Mouse (Mus musculus) ES-E14 (cell line): Measurements from ENCODE around the gene Yy1. TPM values are rescaled to one million over a fixed set of nuclear protein-coding genes. Genes with fewer than 3 reads are reported as not detected.
A peak's percentile ranks its signal among the peaks of the same experiment; 100 is the strongest.

ENCODE experiments used
- DNase-seq: peaks from one replicate; pipeline ENCODE4 v3.0.0-alpha.2; 2013; ENCODE audit warnings: low read depth, low spot score
- H3K27ac ChIP-seq: 2 replicates; pipeline ENCODE4 v1.5.1; 2012; ENCODE audit warnings: low read depth, mild to moderate bottlenecking, low read length, moderate library complexity, mixed read lengths; ENCODE audit not compliant: poor library complexity, insufficient read depth, severe bottlenecking
- H3K36me3 ChIP-seq: 2 replicates; pipeline ENCODE4 v1.6.1; 2012; ENCODE audit warnings: mild to moderate bottlenecking, low read length, moderate library complexity, mixed read lengths; ENCODE audit not compliant: control insufficient read depth, poor library complexity, insufficient read depth, severe bottlenecking
- H3K4me1 ChIP-seq, 2 experiments: fragments of 150-350 bp in 1 of 2; sonication (generic) in 1 of 2; 2 replicates each; pipeline ENCODE4 v1.6.1; 2012; ENCODE audit warnings: low read length in 2 of 2, mild to moderate bottlenecking in 1 of 2, mixed read lengths in 1 of 2; ENCODE audit not compliant: control insufficient read depth in 2 of 2, insufficient read depth in 2 of 2, poor library complexity in 1 of 2
- H3K4me3 ChIP-seq, 2 experiments: fragments of 150-350 bp in 1 of 2; sonication (generic) in 1 of 2; 2 replicates each; pipeline ENCODE4 v1.5.1; 2012; ENCODE audit warnings: low read length in 2 of 2, low read depth in 1 of 2, mild to moderate bottlenecking in 1 of 2, mixed read lengths in 1 of 2; ENCODE audit not compliant: insufficient read depth in 1 of 2, poor library complexity in 1 of 2, severe bottlenecking in 1 of 2
- H3K9ac ChIP-seq: 2 replicates; pipeline ENCODE4 v1.6.1; 2012; ENCODE audit warnings: low read depth, mild to moderate bottlenecking, low read length, mixed read lengths; ENCODE audit not compliant: poor library complexity, insufficient read depth, severe bottlenecking
- H3K9me3 ChIP-seq: fragments of 150-350 bp; sonication (generic); 2 replicates; pipeline ENCODE4 v1.6.1; 2012; ENCODE audit warnings: low read depth, mild to moderate bottlenecking, low read length; ENCODE audit not compliant: control insufficient read depth, insufficient read depth
- CHD2 ChIP-seq: IDR thresholded peaks from 2 replicates; pipeline ENCODE4 v1.6.1; 2014; ENCODE audit warnings: mild to moderate bottlenecking, low read depth, low read length, inconsistent platforms
- HCFC1 ChIP-seq: IDR thresholded peaks from 2 replicates; pipeline ENCODE4 v1.6.1; 2012; ENCODE audit warnings: low read length, inconsistent platforms, borderline replicate concordance; ENCODE audit not compliant: insufficient read depth
- MAFK ChIP-seq: IDR thresholded peaks from 2 replicates; pipeline ENCODE4 v1.6.1; 2014; ENCODE audit warnings: mild to moderate bottlenecking, low read depth, low read length, inconsistent platforms; ENCODE audit not compliant: insufficient read depth
- ZC3H11A ChIP-seq: IDR thresholded peaks from 2 replicates; pipeline ENCODE4 v1.6.1; 2012; ENCODE audit warnings: low read depth, mild to moderate bottlenecking, inconsistent platforms, low read length, borderline replicate concordance
- ZNF384 ChIP-seq: IDR thresholded peaks from 2 replicates; pipeline ENCODE4 v1.6.1; 2012; ENCODE audit warnings: low read depth, low read length, inconsistent platforms
- in situ Hi-C, 2 experiments: fragments of 600-800 bp; cut with MboI; formaldehyde crosslinking; loops; one replicate each; pipeline ENCODE4 v1.15.1; 2025; ENCODE audit warnings: low sequenced_read_pairs in 2 of 2, inconsistent platforms in 1 of 2; ENCODE audit not compliant: unreplicated experiment in 2 of 2
- total RNA-seq: library from RNA; depleted of rRNA; stranded (reverse); fragments of 300-350 nt; gene quantifications from 2 replicates; pipeline ENCODE4 v1.2.3, GENCODE M21; 2012

Gene Yy1
- total RNA-seq, 1 experiment, result 40.5 TPM

DNA sequence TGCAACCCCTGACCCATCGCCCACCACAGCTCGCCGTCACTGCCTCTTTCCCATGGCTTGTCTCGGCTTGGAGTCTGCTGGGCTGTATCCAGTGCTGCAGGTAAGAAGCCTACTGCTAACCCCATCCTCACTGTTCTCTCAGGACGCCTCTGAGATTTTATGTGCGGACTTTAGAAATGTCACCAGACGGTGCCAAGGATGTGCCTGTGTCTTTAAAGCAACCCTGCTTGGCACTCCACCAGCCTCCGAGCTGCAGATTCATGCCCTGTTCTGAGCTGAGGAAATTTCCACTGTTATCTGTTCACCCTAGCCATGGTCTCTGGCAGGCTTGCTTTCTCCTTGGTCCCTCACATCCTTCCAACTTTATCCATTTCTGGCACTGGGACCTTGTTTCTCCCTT lies 40.1 kb downstream of the Yy1 start:
- Histone ChIP-seq H3K9me3 (no peaks in the 10 kb centered on the region), H3K27ac (no peak overlapping the region), H3K36me3 (no peaks in the 10 kb centered on the region; the same call in 1 of the 2 replicates), H3K4me3 (0 out of 4 replicates have a peak overlapping the region, but pooled peaks of 1 of the 2 experiments have one; percentile 30), H3K4me1 (peaks cover 0 to 3% of the 10 kb centered on the region in 2 experiments; a peak in 1 of 4 replicates), H3K9ac (no peak overlapping the region)
- in situ Hi-C loops, result no loop called here
- DNase-seq, result no peak
- no peak for TF ChIP-seq CHD2
- no peak for TF ChIP-seq ZNF384
- TF ChIP-seq ZC3H11A, result no peak
- TF ChIP-seq MAFK, result no peak
- TF ChIP-seq HCFC1, result no peak

DNA sequence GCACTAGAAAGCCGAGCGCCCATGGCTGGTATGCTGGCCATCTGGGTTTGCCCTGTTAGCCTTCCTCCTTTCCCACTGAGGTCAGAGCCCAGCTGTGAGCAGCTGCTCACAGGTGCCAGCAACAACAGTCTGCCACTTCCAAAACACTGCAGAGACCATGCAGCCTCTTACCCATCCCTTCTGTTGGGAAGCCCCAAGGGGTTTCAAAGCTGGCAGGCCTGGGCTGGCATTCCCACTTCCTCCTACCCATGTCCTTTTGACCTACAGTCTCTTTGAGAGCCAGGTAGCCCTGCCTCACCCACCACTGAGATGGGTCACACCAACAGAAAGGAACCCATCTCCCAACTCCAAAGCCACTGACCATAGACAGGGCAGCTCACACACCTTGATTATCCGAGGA lies 40.6 kb downstream of the Yy1 start:
- Histone ChIP-seq H3K36me3 (peaks cover under 1% of the 10 kb centered on the region; the same call in 1 of the 2 replicates), H3K4me1 (peaks cover 0 to 3% of the 10 kb centered on the region in 2 experiments; a peak in 1 of 4 replicates), H3K4me3 (no peak overlapping the region), H3K9me3 (no peaks in the 10 kb centered on the region), H3K27ac (no peak overlapping the region), H3K9ac (no peak overlapping the region)
- in situ Hi-C loops, result no loop called here
- no peak for DNase-seq
- TF ChIP-seq ZNF384 (no peak), ZC3H11A (no peak), HCFC1 (no peak), MAFK (no peak), CHD2 (no peak)

DNA sequence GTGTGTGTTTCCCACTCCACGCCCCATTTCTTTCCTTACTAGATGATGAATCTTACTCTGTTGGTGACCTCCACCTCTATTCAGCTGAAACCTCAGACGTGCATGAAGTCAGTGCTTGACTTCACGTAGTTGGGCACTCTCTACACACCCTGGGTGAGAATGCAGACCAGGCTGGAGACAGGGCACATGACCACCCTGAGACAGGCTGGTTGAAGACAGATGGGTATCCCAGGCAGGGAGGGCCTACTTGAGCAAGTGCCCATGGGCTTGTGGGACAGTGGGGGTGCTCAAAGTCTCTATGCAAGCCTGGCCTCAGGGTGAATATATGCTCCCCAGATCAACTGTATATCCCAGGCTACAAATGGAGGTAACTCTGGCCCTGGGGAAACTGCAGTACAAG lies 41.6 kb downstream of the Yy1 start:
- no peak for TF ChIP-seq ZNF384
- no peak for TF ChIP-seq HCFC1
- TF ChIP-seq MAFK, result no peak
- TF ChIP-seq CHD2, result no peak
- no peak for TF ChIP-seq ZC3H11A
- Histone ChIP-seq H3K27ac (no peak overlapping the region), H3K4me1 (peaks cover 0 to 3% of the 10 kb centered on the region in 2 experiments; a peak in 1 of 4 replicates), H3K9ac (no peak overlapping the region), H3K4me3 (no peak overlapping the region), H3K36me3 (peaks cover 2% of the 10 kb centered on the region; the same call in 1 of the 2 replicates), H3K9me3 (no peaks in the 10 kb centered on the region)
- in situ Hi-C loops, result no loop called here
- DNase-seq, result no peak

DNA sequence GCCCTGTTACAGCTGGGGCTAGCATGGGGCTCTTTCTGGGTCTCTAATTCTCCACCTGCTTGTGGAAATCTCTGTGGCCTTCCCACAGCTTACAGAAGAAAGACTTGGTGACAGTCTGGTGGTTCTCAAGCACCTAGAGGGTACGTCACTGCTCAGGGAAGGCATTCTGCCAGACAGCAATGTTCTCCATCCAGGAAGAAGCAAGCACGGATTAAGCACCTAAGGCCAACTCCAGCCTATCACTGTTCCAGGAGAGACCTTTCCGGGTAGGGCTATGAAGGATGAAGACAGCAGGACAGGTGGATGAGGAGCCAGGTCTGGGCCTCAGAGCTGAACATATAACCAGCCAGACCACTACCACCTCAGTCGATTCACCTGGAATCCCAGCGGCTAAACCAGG lies 42.0 kb downstream of the Yy1 start:
- in situ Hi-C loops, result no loop called here
- Histone ChIP-seq H3K9me3 (no peaks in the 10 kb centered on the region), H3K27ac (no peak overlapping the region), H3K4me1 (peaks cover 0 to 3% of the 10 kb centered on the region in 2 experiments; a peak in 1 of 4 replicates), H3K36me3 (peaks cover 2% of the 10 kb centered on the region; the same call in 1 of the 2 replicates), H3K9ac (no peak overlapping the region), H3K4me3 (no peak overlapping the region)
- TF ChIP-seq CHD2 (no peak), HCFC1 (no peak), ZNF384 (no peak), MAFK (no peak), ZC3H11A (no peak)
- DNase-seq, result no peak

DNA sequence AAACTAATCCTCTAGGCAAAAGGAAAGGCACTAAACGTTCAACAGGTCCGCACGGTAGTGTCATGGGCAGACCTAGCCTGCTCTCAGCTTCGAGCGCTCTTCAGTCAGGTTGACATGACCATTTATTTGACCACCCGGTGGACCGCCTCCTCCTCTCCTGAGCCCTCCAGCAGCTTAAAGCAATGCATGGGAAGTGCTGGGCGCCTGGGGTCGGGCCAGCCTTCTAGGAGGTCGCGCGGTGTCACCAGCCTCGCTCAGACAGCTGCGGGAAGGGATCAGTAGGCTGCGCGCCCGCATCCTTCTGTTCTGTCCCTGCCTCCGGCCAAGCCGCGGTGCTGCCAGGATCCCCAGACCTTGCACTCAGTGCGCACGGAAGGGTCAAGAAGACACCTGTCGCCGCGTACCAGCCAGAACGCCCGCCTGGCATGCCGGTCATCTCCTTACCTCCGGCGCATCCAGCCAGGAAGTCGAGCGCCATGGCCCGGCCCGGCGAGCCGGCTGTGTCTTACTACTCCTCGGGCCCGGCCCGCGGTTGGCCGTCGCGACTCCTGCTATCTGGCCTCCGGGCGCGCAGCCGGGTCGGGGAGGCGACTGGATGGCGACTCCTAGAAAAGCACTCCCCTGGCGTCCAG lies 42.6 kb downstream of the Yy1 start:
- no peak overlapping the region for H3K27ac ChIP-seq
- H3K4me3 ChIP-seq, result peak overlapping the region; percentile 70 to 73
- TF ChIP-seq MAFK (no peak), ZNF384 (no peak), CHD2 (no peak), HCFC1 (no peak), ZC3H11A (no peak)
- peak overlapping the region; percentile 63 for H3K9ac ChIP-seq
- in situ Hi-C loops, result no loop called here
- no peaks in the 10 kb centered on the region for H3K9me3 ChIP-seq
- H3K4me1 ChIP-seq, result peaks cover 0 to 3% of the 10 kb centered on the region in 2 experiments; a peak in 1 of 4 replicates
- no peak for DNase-seq
- peaks cover 2% of the 10 kb centered on the region; the same call in 1 of the 2 replicates for H3K36me3 ChIP-seq
